Mouse (Mus musculus) bone marrow macrophage, adult 2 months (primary cell): ENCODE results near the gene Aff3. TPM values are rescaled to one million over a fixed set of nuclear protein-coding genes. Genes with fewer than 3 reads are reported as not detected.

Experiments used
- H3K27ac ChIP-seq: 2 replicates; pipeline ENCODE4 v1.5.1; 2012; ENCODE audit warnings: low read depth, low read length; ENCODE audit not compliant: insufficient read depth
- H3K4me1 ChIP-seq: 2 replicates; pipeline ENCODE4 v1.6.1; 2012; ENCODE audit warnings: low read length; ENCODE audit not compliant: control insufficient read depth, insufficient read depth
- H3K4me3 ChIP-seq: 2 replicates; pipeline ENCODE4 v1.5.1; 2012; ENCODE audit warnings: mild to moderate bottlenecking, low read length, moderate library complexity; ENCODE audit not compliant: insufficient read depth
- CTCF ChIP-seq: IDR thresholded peaks from 2 replicates; pipeline ENCODE4 v1.5.1; 2012; ENCODE audit warnings: low read depth, mild to moderate bottlenecking, low read length, moderate library complexity
- POLR2A ChIP-seq: IDR thresholded peaks from 2 replicates; pipeline ENCODE4 v1.6.1; 2012; ENCODE audit warnings: mild to moderate bottlenecking, low read depth, low read length, borderline replicate concordance
- polyA plus RNA-seq: library from polyadenylated mRNA; stranded (reverse); fragments of >200 nt; gene quantifications from 2 replicates; pipeline ENCODE4 v1.2.4, GENCODE M21; 2012; ENCODE audit not compliant: missing spikeins, insufficient read depth, insufficient read length

Aff3 gene
- polyA plus RNA-seq, 1 experiment: not detected

GRCm38 (mm10) chr1:38280549-38280948 lies 384.2 kb downstream of the Aff3 start:
- TF ChIP-seq POLR2A: no peak
- TF ChIP-seq CTCF: no peak
- Histone ChIP-seq H3K4me3 (no peak overlapping the region), H3K4me1 (no peaks in the 10 kb centered on the region), H3K27ac (no peak overlapping the region)

GRCm38 (mm10) chr1:38271312-38271711 lies 393.4 kb downstream of the Aff3 start:
- no peak for TF ChIP-seq CTCF
- TF ChIP-seq POLR2A: no peak
- no peak overlapping the region for H3K27ac ChIP-seq
- H3K4me1 ChIP-seq: no peaks in the 10 kb centered on the region
- H3K4me3 ChIP-seq: no peak overlapping the region

GRCm38 (mm10) chr1:38268246-38269042 lies 396.3 kb downstream of the Aff3 start:
- TF ChIP-seq POLR2A: no peak
- no peak for TF ChIP-seq CTCF
- Histone ChIP-seq H3K4me1 (no peaks in the 10 kb centered on the region), H3K4me3 (no peak overlapping the region)

GRCm38 (mm10) chr1:38263251-38263650 lies 401.5 kb downstream of the Aff3 start:
- TF ChIP-seq CTCF (no peak), POLR2A (no peak)
- Histone ChIP-seq H3K4me1 (no peaks in the 10 kb centered on the region), H3K27ac (no peak overlapping the region), H3K4me3 (no peak overlapping the region)

More at GRCm38 (mm10) chr1:38268246-38269042, 396.3 kb downstream of the Aff3 start:
- H3K27ac ChIP-seq: no peak overlapping the region

- H3K27ac ChIP-seq: no peak overlapping the region
- H3K4me1 ChIP-seq: no peaks in the 10 kb centered on the region
- no peak overlapping the region for H3K4me3 ChIP-seq
- no peak for TF ChIP-seq CTCF
- TF ChIP-seq POLR2A: no peak
Observed at GRCm38 (mm10) chr1:38262362-38263154, 402.2 kb downstream of the Aff3 start.

GRCm38 (mm10) chr1:38261076-38261475 lies 403.7 kb downstream of the Aff3 start:
- H3K27ac ChIP-seq: no peak overlapping the region
- TF ChIP-seq POLR2A: no peak
- no peak for TF ChIP-seq CTCF
- no peak overlapping the region for H3K4me3 ChIP-seq
- H3K4me1 ChIP-seq: no peaks in the 10 kb centered on the region

- H3K4me1 ChIP-seq: no peaks in the 10 kb centered on the region
- no peak overlapping the region for H3K27ac ChIP-seq
- TF ChIP-seq CTCF (no peak), POLR2A (no peak)
Observed at GRCm38 (mm10) chr1:38259541-38260338, 405.0 kb downstream of the Aff3 start.

GRCm38 (mm10) chr1:38254426-38254825 lies 410.3 kb downstream of the Aff3 start:
- Histone ChIP-seq H3K4me1 (no peaks in the 10 kb centered on the region), H3K4me3 (no peak overlapping the region), H3K27ac (no peak overlapping the region)
- TF ChIP-seq CTCF (no peak), POLR2A (no peak)

More at GRCm38 (mm10) chr1:38259541-38260338, 405.0 kb downstream of the Aff3 start:
- no peak overlapping the region for H3K4me3 ChIP-seq

- no peak overlapping the region for H3K27ac ChIP-seq
- no peak overlapping the region for H3K4me3 ChIP-seq
- TF ChIP-seq CTCF: peak; percentile 60
- TF ChIP-seq POLR2A: no peak
- H3K4me1 ChIP-seq: no peaks in the 10 kb centered on the region
Observed at GRCm38 (mm10) chr1:38252766-38253079, 412.0 kb downstream of the Aff3 start.
